Mouse (Mus musculus): ENCODE results near the gene Prrg2.
"Not testable (repeated sequence)": the region's sequence is repeated elsewhere in the genome, so short reads cannot be mapped to it uniquely, and the experiment has no call there.

The Prrg2 gene

DNA sequence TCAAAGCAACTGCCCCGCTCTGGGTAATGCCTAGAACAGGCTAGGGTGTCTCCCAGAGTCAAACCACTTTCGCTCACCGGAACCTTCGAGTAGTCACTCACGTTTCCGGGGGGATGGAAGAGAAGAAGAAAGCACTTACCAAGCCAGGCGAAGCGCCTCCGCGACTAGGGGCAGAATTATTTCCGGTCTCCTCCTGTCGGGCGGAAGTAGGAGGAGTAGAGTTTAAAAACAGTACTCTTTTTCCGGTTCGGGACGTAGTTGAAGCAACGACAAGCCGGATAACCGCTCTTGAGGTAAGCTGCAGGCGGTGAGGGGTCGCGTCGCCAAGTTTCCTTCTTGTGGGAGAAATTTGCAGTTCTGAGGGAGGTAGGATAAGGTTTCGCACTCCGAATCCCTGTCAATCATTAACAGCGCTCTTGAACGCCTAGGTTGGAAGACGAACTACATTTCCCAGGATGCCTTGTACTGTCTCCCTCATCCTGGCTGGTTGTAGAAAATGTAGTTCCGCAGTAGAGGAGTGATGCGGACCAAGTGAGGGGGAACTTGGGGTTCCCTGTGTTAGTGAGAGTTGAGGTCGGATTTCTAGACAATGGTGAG lies at the start of gene Prrg2, which contains the start of gene Nosip:
TSS of gene Prrg2 (minus strand) at position 439 of the 597 bp plus-strand sequence.
TSS of gene Nosip (plus strand) at position 191 of the 597 bp plus-strand sequence.
- peak; percentile 96 to 98 for DNase-seq (ENCODE audit: low spot score in 2 of 2)

- no peak for DNase-seq (ENCODE audit: low spot score in 2 of 2)
Measured at GRCm38 (mm10) chr7:45111940-45112339, 49.5 kb upstream of the Prrg2 start.

- not testable (repeated sequence) for DNase-seq (ENCODE audit: low spot score in 2 of 2)
Measured at GRCm38 (mm10) chr7:45110089-45110488, 47.6 kb upstream of the Prrg2 start.

- DNase-seq (ENCODE audit: low spot score in 2 of 2) = no peak
Measured at GRCm38 (mm10) chr7:45107052-45107645, 44.7 kb upstream of the Prrg2 start.

- no peak for DNase-seq (ENCODE audit: low spot score in 2 of 2)
Measured at GRCm38 (mm10) chr7:45106441-45106840, 44.0 kb upstream of the Prrg2 start.

GRCm38 (mm10) chr7:45105491-45105890 lies 43.0 kb upstream of the Prrg2 start:
- DNase-seq (ENCODE audit: low spot score in 2 of 2) = no peak

GRCm38 (mm10) chr7:45104941-45105340 lies 42.5 kb upstream of the Prrg2 start:
- no peak for DNase-seq (ENCODE audit: low spot score in 2 of 2)

DNA sequence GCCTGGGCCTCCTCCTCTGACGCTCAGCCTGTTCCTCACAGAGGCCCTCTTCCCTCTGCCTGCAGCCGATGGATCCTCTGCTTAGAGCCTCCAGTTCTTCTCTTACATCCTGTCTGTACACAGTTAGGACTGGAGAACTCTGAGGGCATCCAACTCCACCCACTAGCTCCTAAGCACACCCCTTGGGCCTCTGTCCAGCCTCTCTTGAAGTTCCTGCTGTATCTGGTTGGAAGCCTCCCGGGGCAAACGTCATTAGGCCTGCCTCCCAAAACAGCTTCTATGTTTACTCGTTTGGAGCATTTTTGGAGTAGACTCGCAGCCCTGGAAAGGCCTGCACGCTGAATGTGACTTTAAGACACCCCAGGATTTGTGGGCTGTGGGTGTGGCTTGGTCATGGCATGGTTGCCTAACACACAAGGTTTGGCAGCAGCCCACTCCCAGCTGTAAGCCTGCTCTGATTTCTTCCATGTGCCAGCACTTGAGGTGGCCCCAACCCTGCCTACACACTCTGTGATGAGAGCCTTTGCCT lies 41.2 kb upstream of the Prrg2 start, which contains the start of gene Fcgrt:
TSS of gene Fcgrt (minus strand) at position 200 of the 529 bp plus-strand sequence.
- peak in 1 of 2 experiments; percentile 45 for DNase-seq (ENCODE audit: low spot score in 2 of 2)

GRCm38 (mm10) chr7:45102940-45103585 lies 40.6 kb upstream of the Prrg2 start:
- no peak for DNase-seq (ENCODE audit: low spot score in 2 of 2)

DNA sequence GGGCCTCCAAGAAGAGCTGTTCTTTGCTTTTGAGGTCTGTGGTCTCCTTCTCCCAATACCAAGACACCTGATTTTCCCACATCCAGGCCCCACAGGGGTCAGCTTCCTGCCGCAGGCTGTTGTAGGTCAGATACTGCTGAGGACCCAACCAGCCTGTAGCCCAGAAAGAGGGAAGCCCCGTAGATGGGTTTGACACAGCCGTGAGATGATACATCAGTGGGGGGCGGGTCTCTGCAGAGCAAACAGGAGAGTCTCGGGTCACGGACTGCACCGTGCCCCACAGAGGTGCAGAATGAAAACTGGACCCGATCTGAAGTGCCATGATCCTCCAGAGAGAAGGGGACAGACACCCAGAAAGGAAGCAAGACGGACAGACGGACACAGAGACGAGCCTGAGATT lies 40.0 kb upstream of the Prrg2 start:
- DNase-seq (ENCODE audit: low spot score in 2 of 2) = no peak

DNA sequence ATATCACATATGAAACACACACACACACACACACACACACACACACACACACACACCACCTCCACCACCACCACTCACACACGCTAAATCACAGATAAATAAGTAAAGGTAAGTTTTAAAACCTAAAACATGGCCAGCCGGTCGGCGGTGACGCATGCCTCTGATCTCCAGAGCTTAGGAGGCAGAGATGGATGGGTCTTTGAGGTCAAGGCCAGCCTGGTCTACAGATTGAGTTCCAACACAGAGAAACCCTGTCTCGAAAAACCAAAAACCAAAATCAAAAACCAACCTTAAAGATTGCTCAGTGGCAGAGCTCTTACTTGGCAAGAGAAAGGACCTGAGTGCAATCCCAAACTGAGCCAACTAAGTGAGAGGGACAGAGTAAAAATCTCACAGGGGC lies 37.6 kb upstream of the Prrg2 start:
- DNase-seq (ENCODE audit: low spot score in 2 of 2) = no peak

- DNase-seq (ENCODE audit: low spot score in 2 of 2) = no peak
Measured at GRCm38 (mm10) chr7:45098541-45099240, 36.2 kb upstream of the Prrg2 start.

DNA sequence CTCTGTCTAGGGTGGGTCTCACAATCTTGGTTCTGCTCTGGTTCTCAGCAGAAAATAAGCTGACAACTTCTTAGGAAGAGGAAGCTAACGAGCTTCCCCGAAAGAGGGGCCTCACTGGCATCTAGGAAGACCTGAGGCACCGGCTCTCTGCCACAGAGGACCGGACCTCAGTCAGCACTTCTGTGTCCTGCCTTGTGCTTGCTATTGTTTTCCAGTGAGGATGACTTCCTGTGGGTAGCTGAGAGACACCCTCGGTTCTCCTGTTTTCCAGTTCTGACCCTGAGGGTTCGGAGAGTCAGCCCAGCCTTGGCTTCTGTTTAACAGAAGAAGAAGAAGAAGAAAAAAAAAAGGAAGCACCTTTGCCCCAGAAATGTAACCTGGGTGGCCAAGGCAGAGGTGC lies 35.0 kb upstream of the Prrg2 start:
- DNase-seq (ENCODE audit: low spot score in 2 of 2) = no peak

DNA sequence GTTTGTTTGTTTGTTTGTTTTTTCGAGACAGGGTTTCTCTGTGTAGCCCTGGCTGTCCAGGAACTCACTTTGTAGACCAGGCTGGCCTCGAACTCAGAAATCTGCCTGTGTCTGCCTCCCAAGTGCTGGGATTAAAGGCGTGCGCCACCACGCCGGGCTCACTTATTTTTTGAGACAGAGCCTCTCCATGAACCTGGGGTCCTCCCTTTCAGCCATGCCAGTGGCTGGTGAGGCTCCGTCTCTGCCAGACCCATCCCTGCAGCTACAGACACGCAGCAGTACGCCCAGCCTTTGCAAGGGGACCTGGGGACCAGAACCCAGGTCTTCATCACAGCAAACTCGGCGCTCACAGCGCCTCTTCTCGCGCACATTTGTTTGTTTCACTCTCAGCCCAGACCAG lies 33.5 kb upstream of the Prrg2 start:
- DNase-seq (ENCODE audit: low spot score in 2 of 2) = not testable (repeated sequence)

GRCm38 (mm10) chr7:45095367-45095766 lies 32.9 kb upstream of the Prrg2 start:
- DNase-seq (ENCODE audit: low spot score in 2 of 2) = no peak

DNA sequence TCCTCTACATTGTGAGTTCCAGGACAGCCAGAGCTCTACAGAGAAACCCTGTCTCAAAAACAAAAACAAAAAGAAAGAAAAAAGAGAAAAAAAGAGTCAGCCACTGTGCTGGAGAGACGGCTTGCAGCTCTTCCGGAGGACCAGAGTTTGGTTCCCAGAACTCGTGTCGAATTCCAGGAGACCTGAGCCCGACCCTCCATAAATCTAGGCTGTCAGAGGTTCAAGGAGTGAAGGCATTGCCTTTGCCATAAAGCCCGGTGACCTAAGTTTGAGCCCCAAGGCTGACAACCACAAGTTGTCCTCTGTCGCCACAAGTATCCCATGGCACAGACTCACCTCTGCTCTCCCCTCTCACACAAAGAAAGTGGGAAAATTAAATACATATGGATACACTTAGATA lies 31.6 kb upstream of the Prrg2 start:
- no peak for DNase-seq (ENCODE audit: low spot score in 2 of 2)

GRCm38 (mm10) chr7:45093516-45093905 lies 31.0 kb upstream of the Prrg2 start:
- DNase-seq (ENCODE audit: low spot score in 2 of 2) = no peak

DNA sequence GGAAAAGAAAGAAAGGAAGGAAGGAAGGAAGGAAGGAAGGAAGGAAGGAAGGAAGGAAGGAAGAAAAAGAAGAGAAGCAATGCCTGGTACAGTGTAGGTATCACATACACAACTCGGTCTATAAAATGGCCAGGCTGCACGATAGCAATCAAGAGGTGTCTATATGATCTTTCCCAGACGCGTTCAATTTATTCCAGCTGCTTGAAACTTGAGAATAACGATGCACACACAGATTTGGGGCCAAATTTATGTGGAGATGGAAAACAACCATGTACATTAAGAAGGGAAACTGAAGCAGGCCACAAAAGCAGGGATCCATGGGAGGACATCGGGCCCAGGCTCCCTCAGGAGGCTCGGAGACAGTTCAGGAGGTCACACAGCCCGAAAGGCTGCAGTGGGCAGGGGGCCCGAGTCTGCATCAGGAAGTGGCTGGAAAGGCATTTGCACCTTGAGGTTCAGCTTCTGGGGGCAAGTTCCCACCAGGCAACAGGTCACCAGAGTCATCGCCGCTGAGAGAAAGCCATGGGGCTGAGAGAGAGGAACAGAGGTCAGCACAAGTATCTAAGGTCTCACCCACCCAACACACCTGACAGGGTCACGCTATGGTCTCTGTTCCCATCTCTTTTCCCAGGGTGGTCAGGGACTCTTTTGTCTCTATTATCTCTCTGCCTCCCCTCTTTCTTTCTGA lies 30.5 kb upstream of the Prrg2 start:
- DNase-seq (ENCODE audit: low spot score in 2 of 2) = no peak

GRCm38 (mm10) chr7:45092048-45092447 lies 29.6 kb upstream of the Prrg2 start, which contains the start of gene Rcn3:
Gene Rcn3, minus strand, starts transcription at chr7:45092221.
- no peak for DNase-seq (ENCODE audit: low spot score in 2 of 2)

DNA sequence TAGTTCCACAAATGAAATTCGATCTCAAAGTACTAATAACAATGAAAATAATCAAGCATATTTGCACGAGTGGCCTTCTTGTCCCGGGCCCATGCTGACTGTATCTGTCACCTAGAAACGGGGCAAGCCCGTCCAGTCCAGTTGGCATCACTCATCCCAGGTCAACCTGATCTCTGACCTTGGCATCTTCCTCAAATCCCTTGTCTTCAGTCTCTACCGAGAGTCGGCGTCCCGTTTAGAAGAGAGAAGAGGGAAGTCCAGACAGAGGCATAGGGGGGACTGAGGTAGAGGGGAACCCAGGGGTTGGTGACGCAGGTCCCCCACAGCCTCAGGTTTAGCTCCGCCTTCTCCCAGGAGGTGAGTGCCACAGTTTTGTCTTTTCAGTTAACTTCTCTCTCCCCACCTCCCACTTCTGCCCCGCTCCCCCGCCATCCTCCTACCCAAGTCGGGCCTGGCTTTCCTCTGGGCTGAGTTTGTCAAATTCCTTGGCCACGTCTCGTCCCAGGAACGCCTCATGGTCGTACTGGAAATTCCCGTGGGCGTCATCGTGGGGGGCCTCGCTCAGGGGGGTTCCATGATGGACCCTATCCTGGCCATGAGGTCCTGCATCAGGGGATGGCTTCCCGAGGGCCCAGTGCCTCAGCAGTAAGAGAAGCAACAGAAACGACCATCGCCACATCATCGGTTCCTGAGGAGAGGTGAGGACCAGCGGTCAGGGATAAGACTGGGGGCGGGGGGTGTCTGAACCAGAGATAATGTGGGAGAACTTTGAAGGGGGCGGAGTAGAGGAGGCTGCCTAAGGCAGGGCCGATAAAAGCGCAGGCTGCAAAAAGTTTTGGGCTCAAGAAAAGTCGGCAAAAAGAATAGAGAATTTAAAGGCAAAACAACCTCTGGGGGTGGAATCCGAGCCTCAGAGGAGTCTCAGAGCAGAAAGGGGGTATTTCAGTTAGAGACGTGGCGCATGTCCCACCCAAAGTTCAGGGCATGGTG lies 28.8 kb upstream of the Prrg2 start:
- no peak for DNase-seq (ENCODE audit: low spot score in 2 of 2)
